Mouse (Mus musculus) cortical plate, adult 2 months (tissue): Measurements from ENCODE around the gene Ring1. TPM values are rescaled to one million over a fixed set of nuclear protein-coding genes. Genes with fewer than 3 reads are reported as not detected.

Experiments
- H3K27ac ChIP-seq: fragments of 200-500 bp; 2 replicates; pipeline ENCODE4 v1.5.1; 2012; ENCODE audit warnings: low read length, control low read depth, inconsistent platforms; ENCODE audit not compliant: insufficient read depth
- H3K4me1 ChIP-seq: fragments of 200-500 bp; 2 replicates; pipeline ENCODE4 v1.6.1; 2011; ENCODE audit warnings: low read length; ENCODE audit not compliant: control insufficient read depth, insufficient read depth
- H3K4me3 ChIP-seq: fragments of 200-500 bp; 2 replicates; pipeline ENCODE4 v1.5.1; 2011; ENCODE audit warnings: mild to moderate bottlenecking, low read length, control low read depth; ENCODE audit not compliant: insufficient read depth
- CTCF ChIP-seq: fragments of 200-500 bp; IDR thresholded peaks from 2 replicates; pipeline ENCODE4 v1.5.1; 2011; ENCODE audit warnings: mild to moderate bottlenecking, control low read depth, low read length; ENCODE audit not compliant: insufficient read depth; ENCODE audit errors: extremely low read depth
- POLR2A ChIP-seq: fragments of 200-500 bp; IDR thresholded peaks from 2 replicates; pipeline ENCODE4 v1.6.1; 2011; ENCODE audit warnings: mild to moderate bottlenecking, low read length, control low read depth; ENCODE audit not compliant: insufficient read depth; ENCODE audit errors: extremely low read depth
- polyA plus RNA-seq: library from polyadenylated mRNA; depleted of rRNA; stranded (reverse); fragments of >200 nt; gene quantifications from 2 replicates; pipeline ENCODE4 v1.2.3, GENCODE M21; 2012; rRNA removed

Gene Ring1
- polyA plus RNA-seq, 1 experiment: 73.2 TPM

- Histone ChIP-seq H3K4me1 (no peaks in the 10 kb centered on the region), H3K27ac (no peak overlapping the region), H3K4me3 (no peak overlapping the region)
- TF ChIP-seq POLR2A (no peak), CTCF (no peak)
Measured at GRCm38 (mm10) chr17:33979512-33980050, 44.9 kb downstream of the Ring1 start.

- Histone ChIP-seq H3K4me1 (no peaks in the 10 kb centered on the region), H3K4me3 (peak overlapping the region; percentile 38), H3K27ac (no peak overlapping the region)
- TF ChIP-seq POLR2A (peak; percentile 36; the same call in 1 of the 2 replicates), CTCF (no peak)
Measured at GRCm38 (mm10) chr17:33978631-33979031, 45.8 kb downstream of the Ring1 start.

- H3K27ac ChIP-seq: no peak overlapping the region
- no peaks in the 10 kb centered on the region for H3K4me1 ChIP-seq
- TF ChIP-seq POLR2A: no peak
- TF ChIP-seq CTCF: no peak
- peak overlapping the region; percentile 38 for H3K4me3 ChIP-seq
Measured at GRCm38 (mm10) chr17:33977861-33978557, 46.5 kb downstream of the Ring1 start.

GRCm38 (mm10) chr17:33973572-33973971 is 50.9 kb downstream of the Ring1 start:
- H3K27ac ChIP-seq: no peak overlapping the region
- no peaks in the 10 kb centered on the region for H3K4me1 ChIP-seq
- H3K4me3 ChIP-seq: no peak overlapping the region
- no peak for TF ChIP-seq CTCF
- TF ChIP-seq POLR2A: no peak

- no peak for TF ChIP-seq POLR2A
- no peak for TF ChIP-seq CTCF
Measured at GRCm38 (mm10) chr17:33972691-33973090, 51.8 kb downstream of the Ring1 start.

More at GRCm38 (mm10) chr17:33972691-33973090, 51.8 kb downstream of the Ring1 start:
- H3K4me3 ChIP-seq: no peak overlapping the region
- H3K27ac ChIP-seq: no peak overlapping the region
- H3K4me1 ChIP-seq: no peaks in the 10 kb centered on the region

Other genes starting within 250 kb of the Ring1 start
- 2.4 and 2.9 TPM in 2 replicates for gene Angptl4, start 242.8 kb downstream of the Ring1 start, polyA plus RNA-seq
- gene Kank3, start 214.2 kb downstream of the Ring1 start, polyA plus RNA-seq: 59.0 and 69.7 TPM in 2 replicates
- 587 and 641 TPM in 2 replicates for gene Rps28, start 200.1 kb downstream of the Ring1 start, polyA plus RNA-seq
- gene Ndufa7, start 200.1 kb downstream of the Ring1 start, polyA plus RNA-seq: 304 and 328 TPM in 2 replicates
- 30.0 and 33.0 TPM in 2 replicates for gene Cd320, start 181.6 kb downstream of the Ring1 start, polyA plus RNA-seq
- not detected in 2 replicates for gene Gm7029, start 150.8 kb downstream of the Ring1 start, polyA plus RNA-seq
- 2.0 and 2.3 TPM in 2 replicates for gene Kifc1, start 134.0 kb downstream of the Ring1 start, polyA plus RNA-seq
- gene Platr17, start 119.5 kb downstream of the Ring1 start, polyA plus RNA-seq: 1.7 TPM in 2 replicates
- gene Daxx, start 115.3 kb downstream of the Ring1 start, polyA plus RNA-seq: 27.2 and 27.4 TPM in 2 replicates
- gene Tapbp, start 108.8 kb downstream of the Ring1 start, polyA plus RNA-seq: 22.1 and 22.3 TPM in 2 replicates
- gene Zbtb22, start 108.8 kb downstream of the Ring1 start, polyA plus RNA-seq: 31.9 and 33.5 TPM in 2 replicates
- gene Rgl2, start 95.1 kb downstream of the Ring1 start, polyA plus RNA-seq: 164 and 177 TPM in 2 replicates
- 113 and 116 TPM in 2 replicates for gene Pfdn6, start 84.3 kb downstream of the Ring1 start, polyA plus RNA-seq
- gene Wdr46, start 84.0 kb downstream of the Ring1 start, polyA plus RNA-seq: 13.5 TPM in 2 replicates
- 7.0 and 7.8 TPM in 2 replicates for gene B3galt4, start 73.2 kb downstream of the Ring1 start, polyA plus RNA-seq
- 79.3 and 82.2 TPM in 2 replicates for gene Vps52, start 68.9 kb downstream of the Ring1 start, polyA plus RNA-seq
- gene Rps18, start 68.7 kb downstream of the Ring1 start, polyA plus RNA-seq: 410 and 435 TPM in 2 replicates
- 72.2 and 79.0 TPM in 2 replicates for gene H2-K1, start 24.3 kb downstream of the Ring1 start, polyA plus RNA-seq
- 59.6 and 61.7 TPM in 2 replicates for gene H2-Ke6, start 3.4 kb upstream of the Ring1 start, polyA plus RNA-seq
- 92.7 and 103 TPM in 2 replicates for gene Slc39a7, start 7.0 kb upstream of the Ring1 start, polyA plus RNA-seq
- 78.5 and 81.5 TPM in 2 replicates for gene Rxrb, start 7.1 kb upstream of the Ring1 start, polyA plus RNA-seq
- 9.3 and 12.1 TPM in 2 replicates for gene Col11a2, start 14.8 kb upstream of the Ring1 start, polyA plus RNA-seq
- 1.4 and 1.7 TPM in 2 replicates for gene H2-Oa, start 67.7 kb upstream of the Ring1 start, polyA plus RNA-seq
- 27.3 and 29.4 TPM in 2 replicates for gene H2-DMa, start 94.9 kb upstream of the Ring1 start, polyA plus RNA-seq
- 181 and 184 TPM in 2 replicates for gene Brd2, start 98.0 kb upstream of the Ring1 start, polyA plus RNA-seq
- 0.79 and 0.84 TPM in 2 replicates for gene H2-DMb2, start 118.6 kb upstream of the Ring1 start, polyA plus RNA-seq
- 3.6 and 4.5 TPM in 2 replicates for gene H2-DMb1, start 128.4 kb upstream of the Ring1 start, polyA plus RNA-seq
- 2.7 and 3.4 TPM in 2 replicates for gene Tap1, start 162.9 kb upstream of the Ring1 start, polyA plus RNA-seq
- gene Psmb9, start 163.1 kb upstream of the Ring1 start, polyA plus RNA-seq: 3.0 and 3.8 TPM in 2 replicates
- 8.7 and 10.1 TPM in 2 replicates for gene Psmb8, start 173.0 kb upstream of the Ring1 start, polyA plus RNA-seq
- 7.9 and 8.3 TPM in 2 replicates for gene Tap2, start 178.8 kb upstream of the Ring1 start, polyA plus RNA-seq
- 1.0 and 1.5 TPM in 2 replicates for gene H2-Ob, start 214.2 kb upstream of the Ring1 start, polyA plus RNA-seq
- gene H2-Ab1, start 233.0 kb upstream of the Ring1 start, polyA plus RNA-seq: 3.1 and 3.6 TPM in 2 replicates